Mouse (Mus musculus): ENCODE measurements around the gene Mrps25.

The Mrps25 gene

DNA sequence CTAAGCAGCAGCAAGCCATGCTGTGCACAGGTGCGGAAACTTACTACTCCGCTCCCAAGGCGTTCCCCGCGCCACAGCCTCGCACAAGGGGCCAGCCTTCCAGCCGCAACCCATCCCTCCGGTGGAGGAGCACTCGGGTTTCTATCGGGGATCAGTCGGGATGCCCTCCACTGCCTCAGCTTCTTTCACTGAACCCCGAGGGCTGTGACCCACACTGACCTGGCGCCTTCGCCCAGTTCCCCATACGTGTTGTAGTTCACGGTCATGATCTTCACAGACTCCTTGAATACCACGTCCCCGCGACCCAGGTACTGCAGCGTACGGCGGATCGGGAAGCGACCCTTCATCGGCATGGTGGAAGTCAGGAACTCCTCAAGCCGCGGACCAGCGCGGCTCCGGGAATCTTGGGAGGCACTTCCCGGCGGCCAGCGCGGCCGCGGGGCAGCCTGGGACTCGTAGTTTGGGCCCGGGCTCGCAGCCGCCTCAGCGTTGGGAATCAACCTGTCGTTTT lies at the start of gene Mrps25:
Gene Mrps25, minus strand, starts transcription at position 413 of the 511 bp plus-strand sequence.
- peak; percentile 64 for DNase-seq (ENCODE audit: low spot score)

GRCm38 (mm10) chr6:92231762-92232161 lies 47.9 kb upstream of the Mrps25 start:
- no peak for DNase-seq (ENCODE audit: low spot score)

- no peak for DNase-seq (ENCODE audit: low spot score)
Measured at GRCm38 (mm10) chr6:92231356-92231755, 47.5 kb upstream of the Mrps25 start.

DNA sequence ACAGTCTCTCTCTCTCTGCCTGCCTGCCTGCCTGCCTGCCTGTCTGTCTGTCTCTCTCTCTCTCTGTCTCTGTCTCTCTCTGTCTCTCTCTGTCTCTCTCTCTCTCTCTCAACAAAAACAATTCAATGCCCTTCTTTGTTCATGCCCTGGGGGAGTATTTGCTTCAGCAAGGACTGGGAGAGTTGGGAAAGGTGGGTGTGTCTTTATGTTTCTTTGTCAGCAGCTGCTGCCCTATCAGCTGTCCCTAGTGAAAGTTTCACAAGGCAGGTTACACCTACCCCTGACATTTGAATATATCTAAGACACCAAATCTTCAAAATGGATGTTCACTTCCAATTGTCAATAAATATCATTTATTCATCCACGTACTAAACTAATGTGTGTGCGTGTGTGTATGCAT lies 45.8 kb upstream of the Mrps25 start:
- DNase-seq (ENCODE audit: low spot score), result no peak

GRCm38 (mm10) chr6:92229103-92229502 lies 45.3 kb upstream of the Mrps25 start:
- DNase-seq (ENCODE audit: low spot score), result no peak

- no peak for DNase-seq (ENCODE audit: low spot score)
Measured at GRCm38 (mm10) chr6:92224981-92225380, 41.1 kb upstream of the Mrps25 start.

DNA sequence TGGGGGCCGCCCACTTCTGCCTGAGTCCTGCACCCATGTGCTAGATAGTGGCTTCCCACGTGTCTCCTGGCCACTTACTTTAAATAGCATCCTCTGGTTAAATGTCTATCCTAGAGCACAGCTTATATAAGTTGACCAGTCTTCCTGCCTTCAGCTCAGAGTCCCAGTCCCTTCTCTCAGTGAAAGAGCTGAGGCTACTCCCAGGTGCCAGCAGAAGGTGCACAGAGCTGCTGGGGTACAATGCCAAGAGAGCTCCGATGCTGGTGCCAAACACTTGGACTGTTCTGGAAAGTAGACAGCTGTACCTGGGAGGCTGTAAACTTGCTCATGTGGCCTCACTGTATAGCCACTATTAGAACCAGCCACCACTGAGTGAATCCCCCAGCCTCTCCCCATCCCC lies 38.2 kb upstream of the Mrps25 start:
- no peak for DNase-seq (ENCODE audit: low spot score)

DNA sequence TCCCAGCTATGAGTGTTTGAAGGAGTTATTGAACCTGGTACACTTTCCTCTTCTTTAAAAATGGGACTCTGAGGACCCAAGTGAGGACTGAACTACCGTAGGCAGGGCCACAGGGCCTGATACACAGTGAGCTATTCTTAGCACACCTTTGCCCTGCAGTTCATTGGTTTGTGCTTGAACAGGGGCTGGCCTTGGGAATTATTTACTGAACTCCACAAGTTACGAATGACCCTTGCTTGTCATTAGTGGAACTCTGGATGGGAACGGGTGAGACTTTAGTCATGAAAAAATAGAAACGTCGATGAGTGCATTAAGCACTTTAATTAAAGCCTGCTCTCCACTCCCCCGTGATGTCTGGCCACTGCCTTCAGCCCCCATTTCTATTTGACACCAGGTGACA lies 37.8 kb upstream of the Mrps25 start:
- no peak for DNase-seq (ENCODE audit: low spot score)

DNA sequence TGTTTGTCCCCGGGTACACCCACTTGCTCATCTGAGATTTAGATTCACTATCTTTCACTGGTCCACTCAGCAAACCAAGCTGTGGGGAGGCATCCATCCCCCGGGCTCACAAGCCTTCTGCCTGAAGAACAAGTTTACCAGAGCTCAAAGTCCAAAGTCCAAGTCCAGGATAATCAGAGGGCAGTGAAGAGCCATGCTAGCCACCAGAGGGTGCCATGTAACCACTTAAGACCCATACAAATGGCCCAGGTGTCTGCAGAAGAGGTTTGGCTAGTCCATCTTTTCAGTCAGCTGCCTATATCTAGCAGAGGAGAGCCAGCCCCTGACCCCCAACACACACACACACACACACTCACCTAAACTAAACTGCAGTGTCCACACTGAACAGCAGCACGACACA lies 35.6 kb upstream of the Mrps25 start:
- peak; percentile 26 for DNase-seq (ENCODE audit: low spot score)

DNA sequence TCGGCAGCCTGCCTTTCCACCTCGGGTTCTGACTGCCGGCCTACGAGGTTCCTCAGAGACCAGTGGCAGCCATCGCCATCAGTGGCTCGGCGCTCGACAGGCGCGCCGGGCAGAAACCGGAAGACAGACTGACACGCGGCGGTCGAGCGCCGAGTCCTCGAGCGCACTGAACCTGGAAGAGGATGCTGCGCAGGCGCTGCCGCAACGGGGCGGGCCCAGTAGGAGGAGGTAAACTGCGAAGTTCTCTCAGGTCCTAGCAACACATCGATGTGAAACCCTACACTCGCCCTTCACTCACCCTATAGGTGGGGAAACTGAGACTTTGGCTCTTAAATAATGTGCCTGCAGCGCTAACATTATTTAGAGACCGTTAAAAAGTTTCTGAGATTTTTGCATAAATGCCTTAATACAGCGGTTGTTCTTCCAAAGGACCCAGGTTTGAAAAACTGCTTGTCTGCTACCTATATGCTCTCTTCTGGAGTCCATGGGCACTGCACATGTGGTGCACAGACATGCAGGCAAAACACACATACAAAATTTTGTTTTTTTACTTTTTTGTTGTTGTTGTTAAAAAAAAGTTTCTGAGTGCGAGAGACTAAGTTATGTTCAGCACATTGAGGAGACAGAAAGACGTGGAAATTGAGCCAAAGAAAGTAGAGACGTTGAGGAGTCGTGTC lies 31.1 kb upstream of the Mrps25 start, which contains the start of gene Rbsn:
Gene Rbsn, minus strand, starts transcription at position 153 of the 677 bp plus-strand sequence.
- DNase-seq (ENCODE audit: low spot score), result peak; percentile 88

DNA sequence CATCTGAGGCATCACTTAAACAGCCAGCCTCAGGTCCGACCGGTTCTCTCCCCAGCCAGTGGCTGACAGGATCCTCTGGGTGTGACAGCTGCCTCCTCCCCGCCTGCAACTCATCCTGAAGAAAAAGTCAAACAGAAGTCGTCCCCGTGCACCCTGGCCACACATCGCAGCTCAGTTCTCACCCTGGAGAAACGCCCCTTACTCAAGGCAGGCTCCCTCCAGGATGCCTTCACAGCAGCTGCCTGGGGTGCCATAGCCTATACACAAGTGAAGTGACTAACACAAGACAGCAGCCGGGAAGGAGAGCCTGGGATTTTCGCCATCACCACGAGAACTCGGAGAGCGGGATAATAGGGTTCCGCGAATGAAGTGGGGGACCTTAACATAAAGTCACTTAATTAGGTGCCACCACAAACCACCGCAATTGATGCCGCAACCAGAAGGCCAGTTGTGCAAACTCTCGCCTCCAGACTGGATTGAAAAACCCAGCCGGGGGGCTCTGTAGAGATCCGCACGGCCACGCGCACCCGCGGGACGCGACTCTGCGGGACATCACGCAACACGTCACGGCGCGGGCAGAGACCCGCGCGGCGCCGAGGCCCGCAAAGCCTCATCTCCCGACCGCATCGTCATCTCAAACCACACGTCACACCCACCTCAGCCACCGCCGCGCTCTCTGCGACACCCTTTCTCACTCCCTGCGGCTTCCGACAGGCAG lies 30.4 kb upstream of the Mrps25 start:
- DNase-seq (ENCODE audit: low spot score), result peak; percentile 29

DNA sequence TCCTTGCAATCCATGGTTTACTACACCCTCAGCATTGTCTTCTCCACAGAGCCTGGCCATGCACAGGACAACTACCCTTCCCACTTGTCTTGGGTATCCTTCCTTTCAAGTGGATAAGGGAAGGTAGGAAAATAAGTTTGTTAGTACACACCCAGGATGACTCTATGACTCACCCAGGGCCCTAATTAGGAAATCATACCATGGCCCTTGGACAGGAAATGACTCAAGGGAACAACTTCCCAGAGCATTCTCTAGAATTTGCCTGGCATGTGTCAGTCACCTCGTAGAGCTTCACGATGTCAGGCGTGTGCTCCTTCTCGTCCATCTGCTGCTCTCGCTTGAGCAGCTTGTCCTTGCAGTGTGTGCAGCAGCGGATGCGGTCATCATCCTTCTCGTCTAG lies 15.6 kb upstream of the Mrps25 start:
- DNase-seq (ENCODE audit: low spot score), result no peak

GRCm38 (mm10) chr6:92184178-92184577 lies 345 bp upstream of the Mrps25 start:
- DNase-seq (ENCODE audit: low spot score), result peak; percentile 29

GRCm38 (mm10) chr6:92176450-92176849 lies 7.4 kb downstream of the Mrps25 start:
- no peak for DNase-seq (ENCODE audit: low spot score)

DNA sequence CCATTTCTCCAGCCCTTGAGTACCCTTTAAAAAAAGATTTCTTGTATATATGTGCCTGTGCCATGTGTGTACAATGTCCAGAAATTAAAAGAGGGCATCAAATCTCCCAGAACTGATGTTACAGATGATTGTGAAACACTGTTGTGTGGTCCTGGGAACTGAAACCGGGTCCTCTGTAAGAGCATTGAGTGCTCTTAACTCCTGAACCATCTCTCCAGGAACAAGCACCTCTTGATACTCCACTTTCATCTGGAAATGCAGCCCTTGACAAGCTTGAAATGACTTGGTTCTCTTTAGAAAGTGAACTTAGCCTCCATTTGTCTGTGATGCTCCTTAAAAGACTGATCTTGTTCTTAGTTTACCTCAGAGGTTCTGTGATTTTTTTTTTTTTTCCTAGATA lies 21.1 kb downstream of the Mrps25 start:
- no peak for DNase-seq (ENCODE audit: low spot score)

DNA sequence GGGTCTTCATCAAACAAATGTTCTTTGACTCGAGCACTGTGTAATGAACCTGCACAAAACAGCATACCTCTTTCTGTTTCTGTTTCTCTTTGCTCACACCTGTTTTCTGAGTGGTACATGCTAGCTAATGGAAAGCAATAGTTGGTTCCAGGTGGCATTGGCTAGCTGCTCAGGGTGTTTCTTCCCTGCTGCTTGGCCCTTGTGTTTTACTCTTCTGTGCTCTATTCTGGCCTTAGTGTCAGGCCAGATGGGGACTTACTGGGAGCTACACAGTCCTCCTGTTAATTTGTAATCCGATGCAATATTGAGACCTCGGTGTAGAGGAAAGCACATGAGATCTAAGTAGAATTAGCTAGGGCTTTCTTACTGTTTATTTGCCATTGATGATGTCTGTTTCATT lies 25.0 kb downstream of the Mrps25 start:
- no peak for DNase-seq (ENCODE audit: low spot score)

- no peak for DNase-seq (ENCODE audit: low spot score)
Measured at GRCm38 (mm10) chr6:92153774-92154173, 30.1 kb downstream of the Mrps25 start.

DNA sequence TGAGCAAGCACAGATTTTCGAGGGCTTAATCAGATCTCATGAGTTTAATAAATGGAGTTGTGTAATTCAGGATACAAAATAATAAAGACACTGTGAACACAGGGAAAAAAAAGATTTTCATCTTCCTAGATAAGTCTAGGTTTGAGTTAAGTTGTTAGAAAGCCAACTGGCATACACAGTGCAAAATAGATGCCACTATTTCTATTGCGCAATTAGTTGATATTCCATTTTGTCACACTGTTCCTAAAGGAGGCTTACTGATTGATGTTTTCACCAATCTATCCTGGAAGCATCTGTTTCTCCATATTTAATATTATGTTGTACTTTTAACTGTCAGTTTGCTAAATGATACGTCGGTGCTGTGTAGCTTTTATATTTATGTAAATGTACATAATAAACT lies 38.0 kb downstream of the Mrps25 start:
- no peak for DNase-seq (ENCODE audit: low spot score)

DNA sequence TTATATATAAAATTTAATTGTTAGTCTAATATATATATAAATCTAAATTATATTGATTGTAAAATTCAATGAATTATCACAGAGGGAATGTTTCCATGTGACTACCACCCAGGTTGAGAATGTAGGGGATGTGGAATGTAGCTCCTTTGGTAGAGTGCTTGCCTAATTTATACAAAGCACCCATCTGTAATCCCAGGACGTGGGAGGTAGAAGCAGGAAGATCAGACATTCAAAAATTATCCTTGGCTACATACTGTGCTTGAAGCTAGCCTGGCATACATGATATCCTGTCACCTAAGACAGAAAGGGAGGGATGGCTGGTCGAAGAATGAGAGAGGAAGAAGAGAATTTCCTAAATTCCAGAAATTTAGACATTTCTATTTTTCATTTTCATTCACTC lies 47.5 kb downstream of the Mrps25 start:
- no peak for DNase-seq (ENCODE audit: low spot score)

DNA sequence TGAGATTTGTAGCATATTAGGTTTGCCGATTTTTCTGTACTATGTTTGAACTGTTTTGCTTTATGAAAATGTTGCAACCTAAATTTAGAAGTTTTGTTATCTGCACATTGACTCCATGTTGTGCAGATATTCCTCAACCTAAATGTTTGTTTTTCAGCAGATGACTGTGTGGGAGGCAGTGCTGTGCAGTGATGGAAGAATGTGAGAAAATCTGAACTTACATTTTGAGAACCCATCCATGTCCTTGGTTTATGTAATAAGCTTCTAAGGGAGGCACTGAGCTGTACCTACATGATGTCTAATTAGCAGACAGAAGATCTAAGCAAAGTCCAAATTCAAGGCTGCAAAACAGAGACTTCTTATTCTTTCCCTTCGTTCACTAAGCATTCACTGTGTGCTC lies 50.2 kb downstream of the Mrps25 start:
- no peak for DNase-seq (ENCODE audit: low spot score)

GRCm38 (mm10) chr6:92132021-92132911 lies 51.6 kb downstream of the Mrps25 start:
- DNase-seq (ENCODE audit: low spot score), result no peak

DNA sequence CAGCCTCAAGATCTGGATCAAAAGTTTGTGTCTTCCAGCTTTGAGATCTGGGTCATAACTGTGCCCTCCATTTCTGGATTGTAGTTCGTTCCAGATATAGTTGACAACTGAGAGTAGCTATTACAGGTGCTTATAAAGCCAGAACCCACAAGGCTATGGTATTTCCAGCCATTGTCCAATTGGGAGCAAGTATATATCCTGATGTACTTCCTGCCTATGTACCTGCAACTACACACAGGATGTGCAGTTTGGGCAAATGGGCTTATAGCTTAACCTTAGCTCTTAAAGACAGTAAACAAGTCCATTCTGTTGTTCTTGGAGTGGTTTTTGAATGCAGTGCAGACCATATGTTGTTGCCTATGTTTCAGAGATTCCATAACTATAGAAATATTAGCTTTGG lies 52.4 kb downstream of the Mrps25 start:
- DNase-seq (ENCODE audit: low spot score), result no peak

Measured in c-Kit-positive CD71-positive TER-119-positive erythroid progenitor cells, embryonic 14.5 days (primary cell).